Mouse (Mus musculus) liver, embryonic 14.5 days (tissue): ENCODE measurements around the gene Efna2.

Experiments
- CTCF ChIP-seq: IDR thresholded peaks from 2 replicates; pipeline ENCODE4 v1.5.1; 2016; ENCODE audit warnings: antibody characterized with exemption, low read depth, control low read depth
- EP300 ChIP-seq: IDR thresholded peaks from 2 replicates; pipeline ENCODE4 v1.6.1; 2016; ENCODE audit warnings: antibody characterized with exemption, low read depth

DNA sequence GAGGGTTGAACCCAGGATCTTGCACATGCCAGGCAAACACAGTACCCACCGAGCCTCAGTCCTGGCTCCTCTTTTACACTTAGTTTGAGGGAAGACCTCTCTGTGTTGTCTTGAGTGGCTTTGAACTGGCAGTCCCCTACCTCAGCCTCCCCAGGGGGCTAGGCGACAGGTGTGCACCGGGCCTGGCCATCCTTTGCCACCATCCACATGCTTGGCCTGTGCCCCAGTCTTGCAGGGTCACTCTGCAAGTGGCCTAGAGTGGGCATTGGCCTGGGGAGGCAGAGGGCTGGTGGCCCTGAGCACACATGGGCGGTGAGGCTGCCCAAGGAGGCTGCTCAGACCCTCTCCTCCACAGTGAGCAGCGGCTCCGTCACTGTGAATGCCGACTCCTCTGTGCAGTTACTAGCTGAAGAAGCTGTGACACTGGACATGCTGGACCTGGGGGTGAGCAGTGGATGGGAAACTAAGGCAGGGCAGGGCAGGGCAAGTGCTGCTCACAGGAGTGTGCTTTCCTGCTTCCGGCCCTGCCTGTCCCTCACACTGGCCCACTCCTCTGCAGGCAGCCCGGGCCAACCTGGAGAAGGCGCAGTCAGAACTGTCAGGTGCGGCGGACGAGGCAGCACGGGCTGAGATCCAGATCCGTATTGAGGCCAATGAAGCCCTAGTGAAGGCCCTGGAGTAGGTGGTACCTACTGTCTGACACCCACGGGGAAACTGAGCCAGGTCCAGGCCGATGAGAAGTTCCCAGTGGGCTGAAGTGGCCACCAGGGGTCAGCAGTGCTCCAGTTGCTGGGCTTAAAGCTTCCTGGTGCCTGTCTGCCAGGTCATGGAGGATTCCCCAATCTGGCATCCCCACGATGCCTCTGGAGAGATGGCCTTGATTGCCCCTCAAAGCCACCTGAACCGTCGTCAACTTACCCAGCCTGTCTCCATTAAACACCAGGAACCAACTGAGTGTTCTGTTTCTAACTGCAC, 34.1 kb upstream of the Efna2 start:
- TF ChIP-seq CTCF (peak; percentile 96), EP300 (no peak)
